Mouse (Mus musculus) CH12F3 (cell line): Measurements from ENCODE around the gene Heatr9.

Source experiments
- in situ Hi-C: fragments of 300-500 bp; cut with MboI; formaldehyde crosslinking; loops from 2 replicates; pipeline ENCODE4 v1.14.3; 2020; ENCODE audit warnings: low sequenced_read_pairs

Gene Heatr9

GRCm38 (mm10) chr11:83534143-83534542 is 12.2 kb upstream of the Heatr9 start:
- in situ Hi-C loops, result no loop called here

GRCm38 (mm10) chr11:83533192-83533591 is 11.2 kb upstream of the Heatr9 start:
- in situ Hi-C loops, result no loop called here

- in situ Hi-C loops, result no loop called here
Measured at GRCm38 (mm10) chr11:83530360-83530759, 8.4 kb upstream of the Heatr9 start, which contains the start of gene Ccl5. Gene Ccl5, minus strand, starts transcription at chr11:83530518.

GRCm38 (mm10) chr11:83529024-83529423 is 7.0 kb upstream of the Heatr9 start:
- in situ Hi-C loops, result no loop called here

GRCm38 (mm10) chr11:83518371-83518770 is 3.6 kb downstream of the Heatr9 start:
- in situ Hi-C loops, result no loop called here

GRCm38 (mm10) chr11:83517153-83517552 is 4.8 kb downstream of the Heatr9 start:
- in situ Hi-C loops, result no loop called here

- in situ Hi-C loops, result no loop called here
Measured at GRCm38 (mm10) chr11:83509521-83509920, 12.5 kb downstream of the Heatr9 start.

GRCm38 (mm10) chr11:83504308-83504707 is 17.7 kb downstream of the Heatr9 start:
- in situ Hi-C loops, result no loop called here

GRCm38 (mm10) chr11:83495571-83495970 is 26.4 kb downstream of the Heatr9 start:
- in situ Hi-C loops, result no loop called here

- in situ Hi-C loops, result no loop called here
Measured at GRCm38 (mm10) chr11:83491488-83491887, 30.5 kb downstream of the Heatr9 start.

GRCm38 (mm10) chr11:83473235-83474016 is 48.5 kb downstream of the Heatr9 start:
- in situ Hi-C loops, result no loop called here

GRCm38 (mm10) chr11:83472324-83473234 is 49.4 kb downstream of the Heatr9 start, which contains the start of gene Taf15:
Gene Taf15, plus strand, starts transcription at chr11:83473086.
- in situ Hi-C loops, result no loop called here

- in situ Hi-C loops, result no loop called here
Measured at GRCm38 (mm10) chr11:83471766-83472165, 50.2 kb downstream of the Heatr9 start.

GRCm38 (mm10) chr11:83468765-83469164 is 53.2 kb downstream of the Heatr9 start:
- in situ Hi-C loops, result no loop called here

- in situ Hi-C loops, result no loop called here
Measured at GRCm38 (mm10) chr11:83467120-83467652, 54.8 kb downstream of the Heatr9 start.

GRCm38 (mm10) chr11:83465976-83466375 is 56.0 kb downstream of the Heatr9 start:
- in situ Hi-C loops, result no loop called here

- in situ Hi-C loops, result no loop called here
Measured at GRCm38 (mm10) chr11:83462711-83463244, 59.2 kb downstream of the Heatr9 start, which contains the start of gene Mmp28. Gene Mmp28, minus strand, starts transcription at chr11:83463071.
